Mouse (Mus musculus) hindbrain, embryonic 10.5 days (tissue): ENCODE measurements around the gene Clcn1. TPM values are rescaled to one million over a fixed set of nuclear protein-coding genes. Genes with fewer than 3 reads are reported as not detected.

Experiments used
- DNase-seq: peaks from one replicate; pipeline ENCODE4 v3.0.0-alpha.2; 2017; ENCODE audit warnings: low spot score
- H3K27ac ChIP-seq: fragments of 300-500 bp; sonication (generic); 2 replicates; pipeline ENCODE4 v1.5.1; 2016; ENCODE audit warnings: mild to moderate bottlenecking, moderate library complexity
- H3K27me3 ChIP-seq: fragments of 300-500 bp; sonication (generic); 2 replicates; pipeline ENCODE4 v1.6.1; 2016; ENCODE audit warnings: mild to moderate bottlenecking; ENCODE audit not compliant: poor library complexity, insufficient read depth, severe bottlenecking
- H3K36me3 ChIP-seq: fragments of 300-500 bp; sonication (generic); 2 replicates; pipeline ENCODE4 v1.6.1; 2016; ENCODE audit warnings: mild to moderate bottlenecking, moderate library complexity
- H3K4me1 ChIP-seq: fragments of 300-500 bp; sonication (generic); replicated peaks from 2 replicates; pipeline ENCODE4 v1.6.1; 2016; ENCODE audit warnings: mild to moderate bottlenecking
- H3K4me3 ChIP-seq: fragments of 300-500 bp; sonication (generic); 2 replicates; pipeline ENCODE4 v1.5.1; 2016; ENCODE audit warnings: mild to moderate bottlenecking, moderate library complexity
- H3K9me3 ChIP-seq: fragments of 300-500 bp; sonication (generic); 2 replicates; pipeline ENCODE4 v1.6.1; 2016; ENCODE audit warnings: mild to moderate bottlenecking, moderate library complexity
- WGBS: fragments of 180-500 bp; shearing (Covaris S2); methylation state at CpG from one replicate; pipeline ENCODE4 v1.1.7; 2016; 5-methylcytosine and 5-hydroxymethylcytosine counted together
- polyA plus RNA-seq: library from polyadenylated mRNA; unstranded; fragments of >200 nt; fragmentation: Nextera tagmentation; extraction: Ambion mirVana; gene quantifications from 2 replicates; pipeline ENCODE4 v1.2.1, GENCODE M21; 2016

The Clcn1 gene
- polyA plus RNA-seq, 1 experiment from 2014 or later: 0.94 TPM

GRCm38 (mm10) chr6:42265391-42266330, 20.8 kb upstream of the Clcn1 start:
- H3K27me3 ChIP-seq: 0 out of 2 replicates have a peak, but pooled peaks cover 5% of the 10 kb centered on the region
- under 1% methylated on average over 21 of the region's 21 CpGs for WGBS
- H3K4me1 ChIP-seq: peaks cover 8% of the 10 kb centered on the region
- DNase-seq: peak; percentile 14
- H3K36me3 ChIP-seq: peaks cover 37% of the 10 kb centered on the region
- H3K27ac ChIP-seq: peak overlapping the region; percentile 97
- H3K4me3 ChIP-seq: peak overlapping the region; percentile 78
- no peaks in the 10 kb centered on the region for H3K9me3 ChIP-seq

GRCm38 (mm10) chr6:42270817-42271216, 15.7 kb upstream of the Clcn1 start:
- no peaks in the 10 kb centered on the region for H3K9me3 ChIP-seq
- H3K4me1 ChIP-seq: peaks cover 8% of the 10 kb centered on the region
- DNase-seq: no peak
- H3K4me3 ChIP-seq: no peak overlapping the region
- peaks cover 88% of the 10 kb centered on the region for H3K36me3 ChIP-seq
- no peaks in the 10 kb centered on the region for H3K27me3 ChIP-seq
- no peak overlapping the region for H3K27ac ChIP-seq

- Histone ChIP-seq H3K27ac (no peak overlapping the region), H3K9me3 (no peaks in the 10 kb centered on the region), H3K27me3 (no peaks in the 10 kb centered on the region), H3K4me3 (no peak overlapping the region), H3K4me1 (no peaks in the 10 kb centered on the region), H3K36me3 (peaks cover 100% of the 10 kb centered on the region)
- WGBS: 84% methylated on average over 2 of the region's 2 CpGs
- DNase-seq: no peak
Measured at GRCm38 (mm10) chr6:42276151-42276550, 10.3 kb upstream of the Clcn1 start.

GRCm38 (mm10) chr6:42282865-42283528, 3.5 kb upstream of the Clcn1 start:
- H3K36me3 ChIP-seq: peaks cover 91% of the 10 kb centered on the region
- no peaks in the 10 kb centered on the region for H3K9me3 ChIP-seq
- no peak for DNase-seq
- no peak overlapping the region for H3K27ac ChIP-seq
- H3K4me1 ChIP-seq: no peaks in the 10 kb centered on the region
- 81% methylated on average over 5 of the region's 5 CpGs for WGBS
- H3K4me3 ChIP-seq: no peak overlapping the region
- H3K27me3 ChIP-seq: no peaks in the 10 kb centered on the region

GRCm38 (mm10) chr6:42287562-42287961, 1.1 kb downstream of the Clcn1 start:
- H3K4me3 ChIP-seq: no peak overlapping the region
- no peaks in the 10 kb centered on the region for H3K27me3 ChIP-seq
- no peaks in the 10 kb centered on the region for H3K4me1 ChIP-seq
- no peaks in the 10 kb centered on the region for H3K9me3 ChIP-seq
- no peak overlapping the region for H3K27ac ChIP-seq
- no peak for DNase-seq
- H3K36me3 ChIP-seq: peaks cover 78% of the 10 kb centered on the region

GRCm38 (mm10) chr6:42293327-42293726, 6.8 kb downstream of the Clcn1 start:
- no peak for DNase-seq
- H3K36me3 ChIP-seq: peaks cover 86% of the 10 kb centered on the region
- 86% methylated on average over 6 of the region's 6 CpGs for WGBS
- no peak overlapping the region for H3K27ac ChIP-seq
- H3K9me3 ChIP-seq: no peaks in the 10 kb centered on the region
- H3K27me3 ChIP-seq: no peaks in the 10 kb centered on the region
- H3K4me3 ChIP-seq: no peak overlapping the region
- no peaks in the 10 kb centered on the region for H3K4me1 ChIP-seq

GRCm38 (mm10) chr6:42295549-42296094, 9.1 kb downstream of the Clcn1 start:
- DNase-seq: no peak
- H3K36me3 ChIP-seq: peaks cover 98% of the 10 kb centered on the region
- no peak overlapping the region for H3K27ac ChIP-seq
- H3K4me1 ChIP-seq: no peaks in the 10 kb centered on the region
- no peaks in the 10 kb centered on the region for H3K9me3 ChIP-seq
- no peak overlapping the region for H3K4me3 ChIP-seq
- H3K27me3 ChIP-seq: no peaks in the 10 kb centered on the region
- WGBS: 84% methylated on average over 3 of the region's 3 CpGs

- H3K4me1 ChIP-seq: no peaks in the 10 kb centered on the region
- H3K27ac ChIP-seq: no peak overlapping the region
- no peaks in the 10 kb centered on the region for H3K9me3 ChIP-seq
- no peaks in the 10 kb centered on the region for H3K27me3 ChIP-seq
- WGBS: 93% methylated on average over 5 of the region's 5 CpGs
- H3K36me3 ChIP-seq: peaks cover 89% of the 10 kb centered on the region
- no peak for DNase-seq
- H3K4me3 ChIP-seq: no peak overlapping the region
Measured at GRCm38 (mm10) chr6:42299362-42299761, 12.9 kb downstream of the Clcn1 start.

GRCm38 (mm10) chr6:42309816-42310378, 23.4 kb downstream of the Clcn1 start:
- 48% methylated on average over 8 of the region's 8 CpGs for WGBS
- Histone ChIP-seq H3K27me3 (no peaks in the 10 kb centered on the region), H3K4me1 (no peaks in the 10 kb centered on the region), H3K27ac (no peak overlapping the region), H3K9me3 (no peaks in the 10 kb centered on the region), H3K36me3 (peaks cover 99% of the 10 kb centered on the region), H3K4me3 (no peak overlapping the region)
- DNase-seq: no peak

GRCm38 (mm10) chr6:42310427-42311053, 24.1 kb downstream of the Clcn1 start:
- H3K27ac ChIP-seq: no peak overlapping the region
- 88% methylated on average over 2 of the region's 2 CpGs for WGBS
- H3K4me1 ChIP-seq: no peaks in the 10 kb centered on the region
- H3K27me3 ChIP-seq: no peaks in the 10 kb centered on the region
- H3K36me3 ChIP-seq: peaks cover 95% of the 10 kb centered on the region
- no peak overlapping the region for H3K4me3 ChIP-seq
- H3K9me3 ChIP-seq: no peaks in the 10 kb centered on the region
- DNase-seq: no peak

- peaks cover 5% of the 10 kb centered on the region for H3K4me1 ChIP-seq
- peaks cover 55% of the 10 kb centered on the region for H3K36me3 ChIP-seq
- 80% methylated on average over 4 of the region's 4 CpGs for WGBS
- no peak overlapping the region for H3K4me3 ChIP-seq
- no peaks in the 10 kb centered on the region for H3K9me3 ChIP-seq
- no peak for DNase-seq
- peaks cover 26% of the 10 kb centered on the region for H3K27me3 ChIP-seq
- no peak overlapping the region for H3K27ac ChIP-seq
Measured at GRCm38 (mm10) chr6:42318293-42318692, 31.8 kb downstream of the Clcn1 start.

- peaks cover 11% of the 10 kb centered on the region for H3K36me3 ChIP-seq
- 1% methylated on average over 28 of the region's 28 CpGs for WGBS
- peak overlapping the region; percentile 92 for H3K27ac ChIP-seq
- H3K4me3 ChIP-seq: peak overlapping the region; percentile 81
- no peak for DNase-seq
- peaks cover 14% of the 10 kb centered on the region for H3K4me1 ChIP-seq
- H3K9me3 ChIP-seq: no peaks in the 10 kb centered on the region
- peaks cover 32% of the 10 kb centered on the region for H3K27me3 ChIP-seq
Measured at GRCm38 (mm10) chr6:42323371-42324066, 37.0 kb downstream of the Clcn1 start.
